ENCODE assay signal across 8 mouse cellular contexts in genomic region chr6:48048426-48049272, GRCm38 (mm10). TPM values are rescaled to one million over a fixed set of nuclear protein-coding genes. Genes with fewer than 3 reads are reported as not detected.
DNase-seq lines count a peak whose midpoint lies in the region; ATAC-seq lines count a peak whose summit lies in the region.

Gene Zfp777 (minus strand): TSS chr6:48048911.

- peak; percentile 78 for DNase-seq in layer of hippocampus, adult 11-12 months (ENCODE audit: low spot score)
- DNase-seq in layer of hippocampus, adult 9-10 months (ENCODE audit: low spot score), result no peak
- peak; percentile 99 for DNase-seq in heart, adult 11 months
- peak; percentile 83 for DNase-seq in kidney, adult 18-20 months
- DNase-seq in spleen, postnatal 10 days (ENCODE audit: low spot score in 2 of 2), result peak; percentile 71 to 84

- no peaks in the 10 kb centered on the region for H3K9me3 ChIP-seq in embryonic facial prominence, embryonic 12.5 days
- no peaks in the 10 kb centered on the region for H3K9me3 ChIP-seq in limb, embryonic 13.5 days
- H3K9me3 ChIP-seq in midbrain, embryonic 16.5 days (replicated peaks; ENCODE audit: control insufficient read depth, low read length, poor library complexity, severe bottlenecking), result no peaks in the 10 kb centered on the region

- H3K9ac ChIP-seq in embryonic facial prominence, embryonic 12.5 days, result peak within 1 kb of the TSS; percentile 90
- H3K9ac ChIP-seq in limb, embryonic 13.5 days, result peak within 1 kb of the TSS; percentile 89
- H3K9ac ChIP-seq in midbrain, embryonic 16.5 days (ENCODE audit: low read depth, low read length), result peak within 1 kb of the TSS; percentile 93

- under 1% methylated on average over 64 of the region's 82 CpGs for WGBS in embryonic facial prominence, embryonic 12.5 days
- under 1% methylated on average over 79 of the region's 82 CpGs for WGBS in limb, embryonic 13.5 days
- WGBS in midbrain, embryonic 16.5 days, result under 1% methylated on average over 82 of the region's 82 CpGs

- ATAC-seq in embryonic facial prominence, embryonic 12.5 days (ENCODE audit: insufficient number of reproducible peaks, insufficient read depth, low FRiP score, low TSS enrichment), result peak; percentile 91
- ATAC-seq in limb, embryonic 13.5 days (ENCODE audit: low FRiP score, low read depth), result peak; percentile 95
- ATAC-seq in midbrain, embryonic 16.5 days, result peak; percentile 90

- H3K27ac ChIP-seq in embryonic facial prominence, embryonic 12.5 days, result peak within 1 kb of the TSS; percentile 93
- H3K27ac ChIP-seq in limb, embryonic 13.5 days, result peak within 1 kb of the TSS; percentile 89
- H3K27ac ChIP-seq in midbrain, embryonic 16.5 days (ENCODE audit: low read length), result peak within 1 kb of the TSS; percentile 91

- peaks cover 14% of the 10 kb centered on the region for H3K36me3 ChIP-seq in embryonic facial prominence, embryonic 12.5 days
- H3K36me3 ChIP-seq in limb, embryonic 13.5 days, result peaks cover 13% of the 10 kb centered on the region
- peaks cover 8% of the 10 kb centered on the region for H3K36me3 ChIP-seq in midbrain, embryonic 16.5 days (ENCODE audit: control insufficient read depth, insufficient read depth, low read length)

- H3K4me2 ChIP-seq in embryonic facial prominence, embryonic 12.5 days (replicated peaks), result peak within 1 kb of the TSS; percentile 89
- H3K4me2 ChIP-seq in limb, embryonic 13.5 days (replicated peaks), result peak within 1 kb of the TSS; percentile 92
- H3K4me2 ChIP-seq in midbrain, embryonic 16.5 days (ENCODE audit: low read length), result peak within 1 kb of the TSS; percentile 82

- no peaks in the 10 kb centered on the region for H3K27me3 ChIP-seq in embryonic facial prominence, embryonic 12.5 days
- H3K27me3 ChIP-seq in limb, embryonic 13.5 days, result no peaks in the 10 kb centered on the region
- H3K27me3 ChIP-seq in midbrain, embryonic 16.5 days (ENCODE audit: control insufficient read depth, insufficient read depth, low read depth, low read length), result no peaks in the 10 kb centered on the region

- peak within 1 kb of the TSS; percentile 84 for H3K4me3 ChIP-seq in embryonic facial prominence, embryonic 12.5 days
- peak within 1 kb of the TSS; percentile 86 for H3K4me3 ChIP-seq in limb, embryonic 13.5 days
- peak within 1 kb of the TSS; percentile 95 for H3K4me3 ChIP-seq in midbrain, embryonic 16.5 days (ENCODE audit: low read depth, low read length)

- 0 out of 2 replicates have a peak, but pooled peaks cover 5% of the 10 kb centered on the region for H3K4me1 ChIP-seq in embryonic facial prominence, embryonic 12.5 days
- H3K4me1 ChIP-seq in limb, embryonic 13.5 days, result peaks cover 21% of the 10 kb centered on the region
- H3K4me1 ChIP-seq in midbrain, embryonic 16.5 days (ENCODE audit: control insufficient read depth, insufficient read depth, low read length), result peaks cover 16% of the 10 kb centered on the region

RNA-seq across cellular contexts. Expression of gene Zfp777, which starts in this region (rescaled TPM):
- polyA plus RNA-seq in embryonic facial prominence, embryonic 12.5 days (2016; fragmentation: Nextera tagmentation; extraction: Ambion mirVana), result 11.0 and 11.7 TPM in 2 replicates
- polyA plus RNA-seq in limb, embryonic 13.5 days (2015; fragmentation: Nextera tagmentation; extraction: Ambion mirVana), result 9.1 and 9.4 TPM in 2 replicates
- polyA plus RNA-seq in midbrain, embryonic 16.5 days (2015; fragmentation: Nextera tagmentation; extraction: Ambion mirVana), result 14.1 TPM in 2 replicates
